Mouse (Mus musculus) right cerebral cortex, postnatal 25 days (tissue): ENCODE measurements around the gene AI182371.

ENCODE experiments used
- DNase-seq: peaks from one replicate; pipeline ENCODE4 v3.0.0; 2022

The AI182371 gene

GRCm38 (mm10) chr2:35101443-35101842 lies at the start of gene AI182371:
Gene AI182371, minus strand, starts transcription at chr2:35101543.
- no peak for DNase-seq

GRCm38 (mm10) chr2:35148806-35149205 lies 47.5 kb upstream of the AI182371 start:
- no peak for DNase-seq

- DNase-seq, result no peak
Measured at GRCm38 (mm10) chr2:35141673-35142072, 40.3 kb upstream of the AI182371 start.

GRCm38 (mm10) chr2:35138576-35138975 lies 37.2 kb upstream of the AI182371 start:
- DNase-seq, result no peak

GRCm38 (mm10) chr2:35133891-35134290 lies 32.5 kb upstream of the AI182371 start:
- no peak for DNase-seq

GRCm38 (mm10) chr2:35132662-35133055 lies 31.3 kb upstream of the AI182371 start:
- DNase-seq, result no peak

GRCm38 (mm10) chr2:35131991-35132661 lies 30.8 kb upstream of the AI182371 start:
- DNase-seq, result peak; percentile 90

- DNase-seq, result no peak
Measured at GRCm38 (mm10) chr2:35131491-35131890, 30.1 kb upstream of the AI182371 start.

- no peak for DNase-seq
Measured at GRCm38 (mm10) chr2:35124716-35125115, 23.4 kb upstream of the AI182371 start.

- no peak for DNase-seq
Measured at GRCm38 (mm10) chr2:35110521-35110920, 9.2 kb upstream of the AI182371 start.

GRCm38 (mm10) chr2:35109924-35110304 lies 8.6 kb upstream of the AI182371 start:
- no peak for DNase-seq

- DNase-seq, result peak; percentile 95
Measured at GRCm38 (mm10) chr2:35109141-35109923, 8.0 kb upstream of the AI182371 start, which contains the start of gene Cntrl. Gene Cntrl, plus strand, starts transcription at chr2:35109492.

GRCm38 (mm10) chr2:35108712-35109111 lies 7.4 kb upstream of the AI182371 start:
- peak; percentile 27 for DNase-seq

GRCm38 (mm10) chr2:35107984-35108635 lies 6.8 kb upstream of the AI182371 start:
- no peak for DNase-seq

- no peak for DNase-seq
Measured at GRCm38 (mm10) chr2:35104843-35105242, 3.5 kb upstream of the AI182371 start.

GRCm38 (mm10) chr2:35103558-35103957 lies 2.2 kb upstream of the AI182371 start:
- DNase-seq, result no peak

- DNase-seq, result no peak
Measured at GRCm38 (mm10) chr2:35102777-35103176, 1.4 kb upstream of the AI182371 start.

GRCm38 (mm10) chr2:35100529-35100928 lies 814 bp downstream of the AI182371 start:
- no peak for DNase-seq

GRCm38 (mm10) chr2:35087418-35087817 lies 13.9 kb downstream of the AI182371 start:
- DNase-seq, result no peak

GRCm38 (mm10) chr2:35079166-35079565 lies 22.2 kb downstream of the AI182371 start:
- no peak for DNase-seq

GRCm38 (mm10) chr2:35074328-35074727 lies 27.0 kb downstream of the AI182371 start:
- DNase-seq, result no peak

- DNase-seq, result no peak
Measured at GRCm38 (mm10) chr2:35072547-35072946, 28.8 kb downstream of the AI182371 start.

GRCm38 (mm10) chr2:35070275-35070674 lies 31.1 kb downstream of the AI182371 start:
- no peak for DNase-seq

GRCm38 (mm10) chr2:35069124-35069523 lies 32.2 kb downstream of the AI182371 start:
- no peak for DNase-seq
